Mouse (Mus musculus): ENCODE measurements at regions not wholly inside any gene's neighbourhood (a gene's known extent, or its start where the extent isn't known, plus 50 kb on each side); places are given as distances from the start of the nearest gene placed in this dataset.

- Histone ChIP-seq H3K4me3 (ENCODE audit: low read length) (no peak overlapping the region), H3K9ac (replicated peaks; ENCODE audit: low read length) (no peak overlapping the region), H3K4me2 (ENCODE audit: low read depth, low read length) (peak overlapping the region; percentile 13; the same call in 1 of the 2 replicates), H3K4me1 (ENCODE audit: insufficient read depth, low read length) (peaks cover 2% of the 10 kb centered on the region), H3K9me3 (ENCODE audit: low read length) (no peaks in the 10 kb centered on the region), H3K27ac (no peak overlapping the region), H3K36me3 (ENCODE audit: insufficient read depth, low read length) (no peaks in the 10 kb centered on the region), H3K27me3 (ENCODE audit: insufficient read depth, low read length) (no peaks in the 10 kb centered on the region)
- TF ChIP-seq CTCF (IDR thresholded peaks at IDR 0.05; ENCODE audit: low read depth), result no peak
- DNase-seq (ENCODE audit: low spot score), result no peak
- WGBS, result 75% methylated on average over 12 of the region's 12 CpGs
- ATAC-seq, result no peak
Measured at GRCm38 (mm10) chr9:63876023-63876422, 118.2 kb upstream of the Smad3 start.

- no peaks in the 10 kb centered on the region for H3K36me3 ChIP-seq (ENCODE audit: insufficient read depth, low read length)
- no peak for TF ChIP-seq CTCF (IDR thresholded peaks at IDR 0.05; ENCODE audit: low read depth)
- ATAC-seq, result no peak
Measured at GRCm38 (mm10) chr9:63875193-63875592, 117.4 kb upstream of the Smad3 start.

GRCm38 (mm10) chr9:63864350-63864749, 106.6 kb upstream of the Smad3 start:
- Histone ChIP-seq H3K36me3 (ENCODE audit: insufficient read depth, low read length) (no peaks in the 10 kb centered on the region), H3K4me2 (ENCODE audit: low read depth, low read length) (no peak overlapping the region), H3K9ac (replicated peaks; ENCODE audit: low read length) (no peak overlapping the region), H3K4me3 (ENCODE audit: low read length) (no peak overlapping the region), H3K27ac (no peak overlapping the region), H3K9me3 (ENCODE audit: low read length) (no peaks in the 10 kb centered on the region), H3K4me1 (ENCODE audit: insufficient read depth, low read length) (no peaks in the 10 kb centered on the region), H3K27me3 (ENCODE audit: insufficient read depth, low read length) (no peaks in the 10 kb centered on the region)
- no peak for TF ChIP-seq CTCF (IDR thresholded peaks at IDR 0.05; ENCODE audit: low read depth)
- ATAC-seq, result no peak
- DNase-seq (ENCODE audit: low spot score), result no peak
- WGBS, result 26% methylated on average over 11 of the region's 11 CpGs

More at GRCm38 (mm10) chr9:63875193-63875592, 117.4 kb upstream of the Smad3 start:
- Histone ChIP-seq H3K27me3 (ENCODE audit: insufficient read depth, low read length) (no peaks in the 10 kb centered on the region), H3K4me3 (ENCODE audit: low read length) (no peak overlapping the region), H3K27ac (no peak overlapping the region), H3K4me1 (ENCODE audit: insufficient read depth, low read length) (no peaks in the 10 kb centered on the region), H3K9ac (replicated peaks; ENCODE audit: low read length) (no peak overlapping the region), H3K9me3 (ENCODE audit: low read length) (no peaks in the 10 kb centered on the region), H3K4me2 (ENCODE audit: low read depth, low read length) (no peak overlapping the region)
- DNase-seq (ENCODE audit: low spot score), result no peak
- WGBS, result 90% methylated on average over 5 of the region's 5 CpGs

- WGBS, result 74% methylated on average over 4 of the region's 4 CpGs
- no peaks in the 10 kb centered on the region for H3K36me3 ChIP-seq (ENCODE audit: insufficient read depth, low read length)
- no peak overlapping the region for H3K4me3 ChIP-seq (ENCODE audit: low read length)
- no peak overlapping the region for H3K9ac ChIP-seq (replicated peaks; ENCODE audit: low read length)
- ATAC-seq (no peak), DNase-seq (ENCODE audit: low spot score) (no peak)
- H3K27ac ChIP-seq, result no peak overlapping the region
- no peak overlapping the region for H3K4me2 ChIP-seq (ENCODE audit: low read depth, low read length)
- H3K27me3 ChIP-seq (ENCODE audit: insufficient read depth, low read length), result no peaks in the 10 kb centered on the region
- no peaks in the 10 kb centered on the region for H3K4me1 ChIP-seq (ENCODE audit: insufficient read depth, low read length)
- no peaks in the 10 kb centered on the region for H3K9me3 ChIP-seq (ENCODE audit: low read length)
- no peak for TF ChIP-seq CTCF (IDR thresholded peaks at IDR 0.05; ENCODE audit: low read depth)
Measured at GRCm38 (mm10) chr9:63863328-63863727, 105.5 kb upstream of the Smad3 start.

GRCm38 (mm10) chr9:63862427-63862826, 104.6 kb upstream of the Smad3 start:
- Histone ChIP-seq H3K4me2 (ENCODE audit: low read depth, low read length) (no peak overlapping the region), H3K4me3 (ENCODE audit: low read length) (no peak overlapping the region), H3K27me3 (ENCODE audit: insufficient read depth, low read length) (no peaks in the 10 kb centered on the region), H3K4me1 (ENCODE audit: insufficient read depth, low read length) (no peaks in the 10 kb centered on the region), H3K9me3 (ENCODE audit: low read length) (no peaks in the 10 kb centered on the region), H3K9ac (replicated peaks; ENCODE audit: low read length) (no peak overlapping the region), H3K27ac (no peak overlapping the region), H3K36me3 (ENCODE audit: insufficient read depth, low read length) (no peaks in the 10 kb centered on the region)
- 37% methylated on average over 6 of the region's 6 CpGs for WGBS
- TF ChIP-seq CTCF (IDR thresholded peaks at IDR 0.05; ENCODE audit: low read depth), result peak; percentile 64
- ATAC-seq (peak; percentile 71; the same call in 1 of the 2 replicates), DNase-seq (ENCODE audit: low spot score) (peak; percentile 78)

GRCm38 (mm10) chr9:63861418-63861817, 103.6 kb upstream of the Smad3 start:
- DNase-seq (ENCODE audit: low spot score) (no peak), ATAC-seq (no peak)
- peaks cover 1% of the 10 kb centered on the region; the same call in 1 of the 2 replicates for H3K4me1 ChIP-seq (ENCODE audit: insufficient read depth, low read length)
- whole genome bisulfite sequencing, result 85% methylated on average over 4 of the region's 4 CpGs
- H3K36me3 ChIP-seq (ENCODE audit: insufficient read depth, low read length), result no peaks in the 10 kb centered on the region
- no peak overlapping the region for H3K4me2 ChIP-seq (ENCODE audit: low read depth, low read length)
- no peaks in the 10 kb centered on the region for H3K27me3 ChIP-seq (ENCODE audit: insufficient read depth, low read length)
- no peak overlapping the region for H3K27ac ChIP-seq
- H3K9me3 ChIP-seq (ENCODE audit: low read length), result no peaks in the 10 kb centered on the region
- H3K4me3 ChIP-seq (ENCODE audit: low read length), result no peak overlapping the region
- H3K9ac ChIP-seq (replicated peaks; ENCODE audit: low read length), result no peak overlapping the region
- TF ChIP-seq CTCF (IDR thresholded peaks at IDR 0.05; ENCODE audit: low read depth), result no peak

- no peaks in the 10 kb centered on the region for H3K27me3 ChIP-seq (ENCODE audit: insufficient read depth, low read length)
- peaks cover 4% of the 10 kb centered on the region for H3K4me1 ChIP-seq (ENCODE audit: insufficient read depth, low read length)
- H3K9ac ChIP-seq (replicated peaks; ENCODE audit: low read length), result no peak overlapping the region
- no peak for ATAC-seq
- no peak overlapping the region for H3K4me2 ChIP-seq (ENCODE audit: low read depth, low read length)
- no peak overlapping the region for H3K4me3 ChIP-seq (ENCODE audit: low read length)
- H3K27ac ChIP-seq, result no peak overlapping the region
- TF ChIP-seq CTCF (IDR thresholded peaks at IDR 0.05; ENCODE audit: low read depth), result no peak
- no peaks in the 10 kb centered on the region for H3K9me3 ChIP-seq (ENCODE audit: low read length)
- no peaks in the 10 kb centered on the region for H3K36me3 ChIP-seq (ENCODE audit: insufficient read depth, low read length)
- no peak for DNase-seq (ENCODE audit: low spot score)
- 86% methylated on average over 2 of the region's 2 CpGs for WGBS
Measured at GRCm38 (mm10) chr9:63860196-63860595, 102.4 kb upstream of the Smad3 start.

Data from hindbrain, postnatal 0 days (tissue).